Mouse (Mus musculus): Measurements from ENCODE around the gene Dpyd. TPM values are rescaled to one million over a fixed set of nuclear protein-coding genes. Genes with fewer than 3 reads are reported as not detected.

Dpyd gene
- polyA plus RNA-seq (2014; fragmentation: Illumina TruSeq; extraction: RNeasy Lipid Tissue Mini Kit (QIAGEN cat#74804); ENCODE audit: low read depth, low replicate concordance) = 4.1 TPM

GRCm38 (mm10) chr3:118561554-118562310 is at the start of gene Dpyd:
Gene Dpyd (plus strand): TSS chr3:118562129.

Measured in testis, adult 10 weeks (tissue).